Mouse (Mus musculus) spleen, postnatal 36 days (tissue): Measurements from ENCODE around the gene Pfas.
A peak's percentile ranks its signal among the peaks of the same experiment; 100 is the strongest.
"Not testable (repeated sequence)": the region's sequence is repeated elsewhere in the genome, so short reads cannot be mapped to it uniquely, and the experiment has no call there.

Experiments used
- DNase-seq, 2 experiments: peaks; one replicate each; pipeline ENCODE4 v3.0.0; 2022; ENCODE audit warnings: low spot score in 2 of 2, mixed read lengths in 1 of 2

Gene Pfas

DNA sequence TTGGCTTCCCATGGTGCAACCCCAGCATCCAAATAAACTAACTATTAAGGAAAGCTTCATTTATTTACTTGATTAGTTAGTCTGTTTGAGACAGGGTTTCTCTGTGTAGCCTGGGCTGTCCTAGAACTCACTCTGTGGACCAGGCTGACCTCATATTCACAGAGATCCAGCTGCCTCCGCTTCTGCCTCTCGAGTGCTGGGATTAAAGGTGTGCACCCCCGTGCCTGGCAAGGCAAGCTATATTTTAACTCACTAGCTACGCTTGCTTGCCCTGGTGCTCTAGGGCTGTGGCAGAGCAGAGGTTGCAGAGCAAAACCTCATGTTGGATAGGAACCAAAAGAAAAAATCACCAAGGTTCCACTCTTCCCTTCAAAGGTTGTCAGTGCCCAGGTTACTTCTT, 67.7 kb downstream of the Pfas start:
- no peak for DNase-seq

DNA sequence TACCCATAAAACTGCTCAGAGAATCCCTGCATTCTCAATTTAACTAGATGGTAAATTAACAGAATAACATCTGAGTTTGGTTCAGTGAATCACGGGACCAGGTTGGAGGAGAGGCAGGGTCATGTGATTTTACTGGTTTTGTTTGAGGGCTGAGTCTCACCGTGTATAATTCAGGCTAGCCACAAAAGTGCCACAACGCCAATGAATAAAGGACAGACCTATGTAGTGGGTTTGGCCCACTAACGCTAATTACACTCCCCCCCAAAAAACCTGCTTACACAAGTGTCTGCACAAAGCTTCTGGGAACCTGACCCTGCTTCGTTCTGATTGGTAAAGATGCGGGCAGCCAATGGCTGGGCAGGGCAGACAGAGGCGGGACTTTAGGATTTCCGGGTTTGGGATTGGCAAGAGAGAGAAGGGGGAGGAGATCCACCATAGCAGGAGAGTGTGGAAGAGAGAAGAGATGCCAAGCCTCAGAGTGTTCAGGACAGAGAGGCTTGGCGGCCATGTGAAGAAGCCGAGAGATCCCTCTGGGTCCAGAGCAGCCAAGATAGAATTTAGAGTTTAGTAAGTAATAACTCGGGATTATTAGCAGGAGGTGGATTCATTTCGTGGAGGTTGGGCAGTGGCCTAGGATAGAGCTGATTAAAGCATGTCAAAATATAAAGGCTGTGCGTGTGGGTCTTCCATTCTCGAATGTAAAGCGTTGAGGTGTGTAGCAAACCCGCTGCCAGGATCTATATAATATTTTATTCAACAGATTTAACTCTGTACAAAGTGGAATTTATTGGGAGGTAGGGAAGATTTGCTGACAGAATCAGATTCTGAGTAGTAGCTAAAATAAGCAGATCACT, 68.6 kb downstream of the Pfas start:
- peak; percentile 83 to 84 for DNase-seq

DNA sequence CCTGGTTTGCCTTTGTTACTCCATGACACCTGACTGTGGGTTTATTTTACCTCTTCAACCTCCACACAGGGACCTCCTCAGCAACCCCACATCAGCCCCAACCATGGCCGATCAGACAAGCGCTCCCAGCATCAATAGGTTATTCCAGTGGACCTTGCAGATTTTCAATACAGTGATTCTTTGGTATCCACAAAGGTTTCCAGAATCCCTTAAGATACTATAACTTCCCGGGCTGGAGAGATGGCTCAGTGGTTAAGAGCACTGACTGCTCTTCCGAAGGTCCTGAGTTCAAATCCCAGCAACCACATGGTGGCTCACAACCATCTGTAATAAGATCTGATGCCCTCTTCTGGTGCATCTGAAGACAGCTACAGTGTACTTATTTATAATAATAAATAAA, 71.3 kb downstream of the Pfas start:
- DNase-seq, result not testable (repeated sequence)
